Mouse (Mus musculus) retina, postnatal 1 day (tissue): ENCODE measurements around the gene Slc17a5.
"Not testable (repeated sequence)": the region's sequence is repeated elsewhere in the genome, so short reads cannot be mapped to it uniquely, and the experiment has no call there.

Experiments
- DNase-seq: peaks from one replicate; pipeline ENCODE4 v3.0.0-alpha.2; 2012

Gene Slc17a5

DNA sequence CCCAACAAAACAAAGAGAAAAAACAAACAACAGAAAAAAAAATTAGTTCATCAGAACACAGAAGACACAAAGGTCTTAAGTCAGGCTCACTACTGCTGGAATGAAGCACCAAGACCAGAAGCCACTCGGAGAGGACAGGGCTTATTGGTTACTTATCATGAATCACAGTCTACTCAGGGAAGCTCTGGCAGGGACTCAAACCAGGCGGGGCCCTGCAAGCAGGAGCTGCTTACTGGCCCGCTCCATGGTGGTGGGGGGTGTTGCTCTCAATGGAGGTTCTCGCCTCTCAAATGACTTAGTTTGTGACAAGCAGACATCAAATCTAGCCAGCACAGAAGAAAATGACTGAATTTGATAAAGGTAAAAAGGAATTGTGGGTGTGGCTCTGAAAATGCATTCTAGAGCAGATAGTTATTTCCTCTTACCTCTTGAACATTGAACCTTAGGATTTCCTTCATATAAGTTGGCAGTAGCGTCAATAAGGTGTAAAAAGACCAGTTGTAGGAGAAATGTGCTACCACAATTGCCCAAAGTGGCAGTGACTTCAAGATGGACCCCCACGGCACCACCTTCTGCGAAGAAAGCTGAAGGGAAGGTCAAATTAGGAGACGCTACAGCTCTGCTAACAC is 29.1 kb downstream of the Slc17a5 start:
- no peak for DNase-seq

DNA sequence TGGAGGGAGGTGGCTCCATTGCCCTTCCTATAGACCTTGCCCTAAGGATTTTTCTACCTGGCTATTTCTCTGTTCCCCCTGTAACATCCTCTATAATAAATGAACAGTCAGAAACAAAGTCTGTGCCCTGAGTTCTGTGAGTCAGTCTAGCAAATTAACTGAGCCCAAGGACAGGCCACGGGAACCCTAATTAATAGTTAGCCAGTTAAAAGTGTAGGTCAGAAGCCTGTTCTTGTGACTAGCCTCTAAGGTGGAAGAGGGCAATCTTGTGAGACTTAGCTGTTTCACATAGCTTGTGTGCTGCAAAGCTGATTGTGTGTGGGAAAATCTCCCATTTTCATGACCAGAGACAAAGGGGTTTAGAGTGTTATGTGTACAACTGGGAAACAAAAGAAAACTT is 30.8 kb downstream of the Slc17a5 start:
- DNase-seq = no peak

DNA sequence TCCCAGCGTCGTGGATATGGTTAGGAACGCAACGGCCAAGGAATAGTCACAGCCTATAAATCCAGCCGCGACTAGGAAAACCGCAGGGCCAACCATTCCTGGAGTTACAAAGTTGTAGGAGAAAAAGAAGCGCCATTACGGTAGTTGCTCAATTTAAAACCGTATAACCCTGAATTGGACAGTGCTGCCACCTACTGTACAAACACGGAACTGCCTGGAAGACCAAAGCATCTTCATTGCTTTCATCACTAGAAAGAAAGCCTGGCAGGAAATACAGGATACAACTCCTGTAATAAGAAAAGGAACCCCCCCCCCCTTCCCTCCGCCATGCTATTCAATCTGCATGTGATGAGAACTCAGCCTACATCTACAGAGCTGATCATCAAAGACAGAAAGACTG is 34.9 kb downstream of the Slc17a5 start:
- DNase-seq = peak; percentile 76

DNA sequence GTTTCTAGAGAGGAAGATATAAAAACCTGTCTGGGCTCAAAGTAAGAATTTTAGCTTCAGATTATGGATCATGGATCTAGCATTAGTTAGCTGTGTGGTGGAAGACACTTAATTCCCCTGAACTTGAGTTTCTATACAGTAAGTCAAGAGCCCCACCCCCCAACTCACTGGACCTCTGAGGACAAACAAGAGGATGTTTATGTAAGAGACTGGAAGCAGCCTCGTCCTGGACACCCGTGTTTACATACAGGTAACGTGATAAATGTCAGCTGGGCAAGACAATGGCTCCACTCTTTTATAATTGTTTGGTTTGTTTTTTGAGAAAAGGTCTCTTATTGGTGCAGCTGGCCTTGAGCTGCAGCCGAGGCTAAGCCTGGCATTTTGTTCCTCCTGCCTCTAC is 36.1 kb downstream of the Slc17a5 start:
- DNase-seq = no peak

DNA sequence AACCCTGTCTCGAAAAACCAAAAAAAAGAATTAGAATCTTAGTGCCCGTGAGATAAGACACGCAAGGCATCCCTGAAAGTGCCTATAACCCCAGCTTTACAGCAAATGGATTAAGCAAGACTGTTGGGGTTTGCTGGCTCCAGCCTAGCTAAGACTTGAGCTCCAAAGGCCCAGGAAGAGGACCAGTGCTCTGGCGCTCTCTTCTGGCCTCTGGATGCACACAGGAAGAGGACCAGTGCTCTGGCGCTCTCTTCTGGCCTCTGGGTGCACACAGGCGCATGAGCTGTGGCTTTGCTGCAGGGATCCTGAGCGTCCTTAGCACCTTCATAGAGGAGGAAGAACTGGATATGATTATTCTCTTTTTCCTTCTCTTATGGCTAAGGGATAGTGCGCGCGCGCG is 40.1 kb downstream of the Slc17a5 start:
- DNase-seq = no peak

DNA sequence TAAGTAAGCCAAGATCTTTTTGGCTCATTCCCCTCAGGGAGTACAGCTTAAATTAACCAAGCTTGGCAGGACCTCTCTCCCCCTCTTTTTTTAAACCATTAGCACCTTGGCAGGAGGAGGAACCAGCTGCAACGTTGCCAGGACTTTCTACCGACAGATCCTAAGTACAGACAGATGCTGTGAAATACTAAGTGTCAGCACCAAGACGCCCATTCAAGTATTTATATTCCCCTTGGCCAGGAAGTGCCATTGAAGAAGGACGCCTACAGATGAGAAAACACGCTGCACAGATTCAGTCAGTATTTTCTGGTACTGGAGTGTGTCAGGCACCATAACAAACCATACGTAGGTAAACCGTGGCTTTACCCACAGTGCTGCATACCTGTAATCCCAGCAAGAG is 40.9 kb downstream of the Slc17a5 start:
- DNase-seq = no peak

DNA sequence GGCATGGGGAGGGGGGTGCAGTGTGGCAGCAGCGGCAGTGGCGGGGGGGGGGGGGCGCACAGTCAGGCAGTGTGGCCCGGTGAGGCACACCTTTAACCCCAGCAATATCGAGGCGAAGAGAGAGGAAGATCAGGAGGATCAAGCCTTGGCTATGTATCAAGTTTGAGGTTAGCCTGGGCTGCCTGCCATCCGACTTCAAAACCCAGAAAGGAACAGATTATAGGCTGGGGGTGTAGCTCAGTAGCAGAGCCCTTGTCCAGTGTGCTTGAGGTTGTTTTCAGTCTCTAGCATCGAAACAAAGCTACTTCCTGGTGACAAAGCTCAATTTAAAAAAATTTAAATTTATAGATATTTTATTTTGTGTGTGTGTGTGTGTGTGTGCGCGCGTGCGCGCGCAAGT is 46.1 kb downstream of the Slc17a5 start:
- DNase-seq = no peak

DNA sequence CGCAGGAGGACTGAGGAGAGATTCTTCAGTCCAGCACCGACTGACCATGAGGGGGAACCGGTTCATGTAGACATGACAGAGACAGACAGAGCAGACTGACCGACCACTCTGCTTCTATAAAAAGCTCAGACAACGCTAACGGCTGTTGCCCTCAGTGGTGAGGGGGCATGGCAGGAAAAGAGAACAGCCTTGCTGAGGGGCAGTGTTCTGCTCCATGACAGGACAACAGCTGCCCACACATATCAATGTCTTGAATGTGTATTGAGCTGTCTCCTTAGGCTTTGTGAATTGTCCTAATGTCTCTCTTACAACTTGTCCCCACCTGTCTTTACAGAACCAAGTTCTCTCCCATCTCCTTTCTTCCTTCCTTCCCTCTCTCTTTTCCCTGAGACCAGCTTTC is 49.4 kb downstream of the Slc17a5 start:
- peak; percentile 12 for DNase-seq

DNA sequence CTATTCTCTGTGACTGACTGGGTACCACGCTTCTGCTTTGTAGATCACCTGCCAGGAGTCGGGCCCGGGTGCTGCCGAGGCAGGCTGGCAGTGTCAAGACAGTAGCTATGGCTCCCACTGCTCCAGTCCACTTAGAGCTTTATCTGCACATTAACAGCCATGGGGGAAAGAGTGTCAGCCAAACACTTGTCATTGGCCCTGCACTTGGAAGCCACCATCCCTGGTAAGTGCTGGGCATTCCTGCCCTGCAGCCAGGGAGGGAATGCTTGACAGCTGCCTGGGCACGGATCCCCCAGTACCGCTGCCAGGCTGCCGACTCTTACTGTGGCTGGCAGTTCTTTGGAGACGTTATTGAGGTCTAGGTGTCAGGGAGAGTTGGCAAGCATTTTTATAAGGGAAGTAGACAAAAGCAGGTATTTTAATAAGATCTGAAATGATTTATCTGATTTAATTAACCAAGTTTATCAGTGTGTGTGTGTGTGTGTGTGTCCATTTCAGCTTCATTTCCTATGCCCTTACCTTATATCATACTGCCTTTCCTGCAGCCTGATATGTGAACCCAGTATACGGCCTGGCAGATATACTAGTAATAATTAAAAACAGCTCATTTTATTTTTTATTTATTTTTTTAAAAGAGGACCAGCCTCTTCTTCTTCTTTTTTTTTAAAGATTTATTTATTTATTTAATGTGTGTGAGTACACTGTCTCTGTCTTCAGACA is 50.5 kb downstream of the Slc17a5 start:
- no peak for DNase-seq

DNA sequence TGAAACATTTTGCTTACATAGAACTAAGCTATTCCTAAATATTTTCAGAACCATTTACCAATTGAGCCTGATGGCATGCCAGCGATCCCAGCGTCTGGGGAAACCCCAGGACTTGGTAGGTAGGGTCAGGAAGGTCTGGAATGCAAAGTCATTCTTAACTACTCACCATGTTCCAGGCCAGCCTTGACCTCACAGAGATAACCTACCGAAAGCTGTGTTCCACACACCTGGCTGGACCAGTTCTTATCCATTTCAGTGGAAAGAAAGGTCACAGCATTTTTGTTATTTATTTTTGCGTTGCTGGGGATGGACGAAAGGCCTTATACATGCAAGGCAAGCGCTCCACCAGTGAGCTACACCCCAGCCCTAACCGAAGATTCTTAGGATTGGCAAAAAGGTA is 53.2 kb downstream of the Slc17a5 start:
- DNase-seq = no peak

DNA sequence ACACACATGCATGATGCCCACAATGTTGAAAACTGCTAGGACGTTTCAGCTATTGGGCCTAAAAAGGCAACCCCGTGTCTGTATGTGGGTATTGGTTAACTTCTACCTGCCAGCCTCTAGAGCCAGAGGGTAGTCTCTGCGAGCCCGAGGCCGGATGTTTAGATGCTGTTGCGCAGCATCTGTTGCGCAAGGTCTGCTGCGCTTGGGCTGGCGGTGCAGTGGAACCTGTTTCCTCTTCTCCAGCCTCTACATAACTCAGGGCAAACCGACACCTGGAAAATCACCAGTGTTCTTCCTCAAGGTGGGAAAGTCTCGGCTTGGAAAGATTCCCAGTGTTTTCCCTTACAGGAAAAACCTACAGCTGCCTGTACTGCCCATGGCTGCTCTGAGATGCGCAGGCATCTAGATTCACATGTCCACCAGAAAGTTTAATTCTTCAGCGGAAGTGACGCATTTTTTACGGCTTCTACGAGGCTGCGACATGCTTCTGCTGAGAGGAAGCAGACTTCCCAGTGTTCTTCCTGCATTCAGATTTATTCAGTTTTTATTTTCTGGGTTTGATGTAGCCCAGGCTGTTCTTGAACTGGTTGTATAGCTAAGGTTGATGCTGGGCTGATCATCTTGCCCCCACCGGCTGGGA is 54.4 kb downstream of the Slc17a5 start:
- DNase-seq = no peak

DNA sequence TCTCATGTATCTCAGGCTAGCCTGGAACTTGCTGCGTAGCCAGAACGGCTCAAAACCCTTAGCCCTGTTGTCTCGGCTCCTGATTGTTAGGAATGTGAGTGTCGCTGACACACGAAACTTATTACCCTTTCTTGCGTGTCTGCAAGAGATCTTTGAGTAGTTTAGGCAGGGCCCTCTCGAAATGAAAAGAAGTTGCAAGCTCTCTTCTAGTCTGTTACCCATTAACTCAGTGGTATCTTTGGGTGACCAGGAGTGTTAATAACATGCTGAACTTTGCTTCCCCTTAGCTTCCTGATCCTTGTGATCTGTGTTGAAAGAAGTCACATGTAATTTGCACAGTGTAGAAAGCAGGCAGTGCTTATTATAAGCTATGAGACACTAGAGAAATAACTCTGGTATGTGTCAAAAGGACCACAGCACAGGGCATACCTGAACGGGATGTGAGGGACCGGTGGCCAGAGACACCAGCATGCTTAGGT is 55.5 kb downstream of the Slc17a5 start:
- DNase-seq = no peak

DNA sequence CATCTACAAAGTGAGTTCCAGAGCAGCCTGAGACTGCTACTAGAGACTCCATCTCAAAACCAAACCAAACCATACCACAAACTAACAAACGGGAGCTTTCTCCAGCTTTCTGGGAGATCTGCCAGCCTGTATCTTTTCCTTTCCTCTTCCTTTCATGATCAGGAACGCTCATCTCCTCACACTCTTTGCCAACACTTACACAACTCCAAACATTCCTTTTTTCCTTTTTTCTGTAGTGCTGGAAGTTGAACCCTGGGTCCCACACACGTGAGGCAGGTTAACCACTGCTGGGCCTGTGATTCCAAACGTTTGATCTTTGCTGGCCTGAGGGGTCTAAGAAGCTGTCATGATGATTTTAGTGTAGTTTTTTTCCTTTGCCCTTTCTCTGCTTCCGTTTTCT is 56.0 kb downstream of the Slc17a5 start:
- no peak for DNase-seq

DNA sequence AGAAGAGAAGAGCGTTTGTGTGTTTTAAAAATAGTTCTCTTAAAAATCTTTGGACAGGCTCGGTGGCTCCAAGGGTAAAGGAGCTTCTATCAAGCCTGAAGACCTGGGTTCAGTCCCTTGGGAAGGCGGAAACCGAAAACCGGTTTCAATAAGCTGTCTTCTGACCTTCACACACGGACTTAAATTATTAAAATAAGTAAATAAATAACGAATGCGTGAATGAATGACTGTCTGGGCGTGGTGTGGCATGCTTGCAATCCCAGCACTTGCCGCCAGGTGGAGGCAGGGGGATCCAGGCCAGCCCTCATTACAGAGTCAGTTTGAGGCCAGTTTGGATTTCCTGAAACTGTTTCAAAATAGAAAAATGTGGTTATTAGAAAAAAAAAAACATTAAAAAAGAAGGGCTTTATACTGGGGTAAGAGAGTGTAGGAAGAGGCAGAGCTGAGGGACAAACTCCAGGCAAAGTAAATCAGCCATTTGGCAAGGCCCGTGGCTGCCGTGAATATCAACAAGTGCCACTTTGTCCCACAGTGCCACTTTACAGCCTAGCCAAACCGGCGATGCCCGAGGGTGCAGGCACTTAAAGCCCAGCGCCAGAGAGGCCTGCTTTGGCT is 60.0 kb downstream of the Slc17a5 start:
- DNase-seq = peak; percentile 80

DNA sequence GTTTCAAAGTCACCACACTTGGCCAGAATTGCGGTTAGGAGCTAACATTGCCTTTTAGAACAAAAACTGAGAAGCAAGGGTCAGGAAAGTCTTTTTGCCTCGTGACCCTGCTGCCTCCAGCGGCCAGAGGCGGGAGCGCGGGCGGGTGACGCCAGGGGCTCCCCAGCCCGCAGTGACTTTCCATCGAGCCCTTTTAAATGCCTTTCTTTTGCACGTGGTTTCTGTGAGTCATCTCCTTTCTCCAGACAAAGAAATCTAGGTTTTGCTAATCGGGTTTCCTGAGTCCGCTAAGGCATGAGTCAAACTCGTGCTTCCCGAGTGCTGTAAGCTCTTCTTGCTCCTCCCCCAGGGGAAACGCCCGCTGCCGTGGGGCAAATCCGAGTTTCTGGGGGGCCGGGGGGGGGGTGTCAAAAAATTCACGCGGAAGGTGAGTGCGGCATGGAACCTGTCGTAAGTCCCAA is 60.5 kb downstream of the Slc17a5 start:
- peak; percentile 83 for DNase-seq

DNA sequence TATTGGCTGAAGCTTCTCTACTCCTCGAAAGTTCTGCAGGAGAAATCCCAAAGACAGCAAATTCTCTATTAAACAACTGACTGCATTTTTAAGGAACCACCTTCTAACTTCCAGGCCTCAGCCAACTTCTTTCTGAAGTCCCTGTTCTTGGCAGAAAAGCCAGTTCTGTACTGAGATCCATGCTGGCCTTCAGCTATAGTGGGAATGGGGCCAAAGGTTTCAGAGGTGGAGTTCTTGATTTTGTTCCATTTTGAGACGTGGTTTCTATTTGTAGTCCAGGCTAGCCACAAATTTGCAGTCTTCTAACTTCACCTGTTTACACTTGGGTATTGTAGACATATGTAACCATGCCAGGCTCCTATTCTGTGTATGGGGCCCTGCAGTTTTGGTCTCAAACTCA is 61.6 kb downstream of the Slc17a5 start:
- DNase-seq = no peak

DNA sequence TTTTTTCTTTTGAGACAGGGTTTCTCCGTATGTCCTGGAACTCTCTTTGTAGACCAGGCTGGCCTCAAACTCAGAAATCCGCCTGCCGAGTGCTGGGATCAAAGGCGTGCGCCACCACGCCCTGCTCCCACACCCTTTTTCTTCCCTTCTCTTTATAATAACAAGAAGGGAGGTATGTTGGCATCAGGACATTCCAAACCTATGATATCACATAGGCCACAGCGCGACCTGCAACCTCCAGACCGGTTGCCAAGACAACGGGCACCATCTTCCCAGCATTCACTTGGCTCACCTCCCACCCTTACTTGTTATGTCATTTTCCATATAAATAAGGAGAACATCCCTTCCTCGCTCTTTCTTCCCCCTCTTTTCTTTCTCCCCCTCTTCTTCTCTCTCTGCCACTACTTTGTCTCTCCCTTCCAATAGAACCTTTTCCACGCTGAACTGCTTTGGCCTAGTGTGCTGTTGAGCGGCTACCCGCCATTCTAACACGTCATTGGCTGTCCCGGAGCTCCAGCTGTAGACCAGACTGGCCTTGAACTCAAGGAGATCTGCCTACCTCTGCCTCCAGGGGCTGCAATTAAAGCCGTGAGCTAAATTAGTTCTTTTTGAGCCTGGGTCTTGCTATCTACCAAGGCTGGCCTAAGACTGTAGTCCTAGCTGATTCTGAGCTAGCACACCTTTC is 62.2 kb downstream of the Slc17a5 start:
- DNase-seq = no peak

DNA sequence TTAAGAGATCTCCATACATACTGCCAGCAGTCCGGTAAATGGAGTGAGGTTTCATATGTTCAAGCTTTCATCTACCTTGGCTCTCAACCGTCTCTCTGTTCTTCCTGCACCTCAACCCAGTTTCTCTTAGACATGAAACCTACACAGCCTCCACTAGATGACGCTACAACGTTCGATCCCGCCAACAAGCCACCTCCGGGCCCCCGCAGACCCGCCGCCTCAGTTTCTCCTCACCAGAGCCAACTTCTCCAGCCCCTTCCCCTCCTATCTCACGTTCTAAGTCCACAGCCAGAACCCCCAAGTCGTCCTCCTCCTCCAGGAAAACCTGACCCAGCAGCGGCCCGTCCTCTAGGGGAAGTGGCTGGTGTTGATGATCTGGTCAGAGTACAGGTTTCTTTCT is 66.2 kb downstream of the Slc17a5 start:
- peak; percentile 57 for DNase-seq

DNA sequence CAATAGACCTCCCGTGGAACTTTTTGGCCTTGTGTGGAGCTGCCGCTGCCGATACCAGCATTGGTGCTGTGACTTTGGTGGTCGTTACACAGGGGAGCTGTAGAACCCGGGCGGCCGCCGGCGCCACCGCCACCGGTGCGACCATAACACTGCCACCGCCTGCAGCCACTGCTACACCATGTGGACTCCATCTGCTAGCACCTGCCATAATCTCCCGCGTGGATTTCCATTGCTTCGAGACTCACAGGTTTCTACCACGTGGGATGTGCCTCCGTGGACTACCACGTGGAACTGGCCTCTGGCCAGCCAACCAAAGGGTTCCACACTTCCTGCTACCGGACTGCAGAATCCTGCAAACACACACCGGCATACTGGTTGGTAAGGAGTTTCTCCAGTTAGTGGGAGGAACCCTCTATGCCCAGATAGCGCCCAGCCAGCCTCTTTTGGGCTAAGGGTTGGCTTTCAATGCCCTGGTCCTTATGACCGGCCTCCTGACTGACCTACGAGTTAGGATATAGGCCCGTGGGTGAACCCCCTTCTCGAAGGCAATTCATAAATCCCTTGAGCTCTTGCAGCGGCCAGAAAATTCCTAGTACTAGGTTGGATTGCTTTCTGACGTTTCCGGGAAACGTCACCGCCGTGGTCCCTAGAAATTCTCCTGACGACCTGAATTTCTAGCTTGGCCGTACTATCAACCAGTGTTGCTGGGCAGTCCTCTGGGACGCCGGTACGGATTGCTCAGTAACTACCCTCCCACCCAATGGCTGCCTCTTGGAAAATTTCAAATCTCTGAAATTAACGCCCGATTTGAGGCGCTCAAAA is 66.8 kb downstream of the Slc17a5 start:
- peak; percentile 80 for DNase-seq

DNA sequence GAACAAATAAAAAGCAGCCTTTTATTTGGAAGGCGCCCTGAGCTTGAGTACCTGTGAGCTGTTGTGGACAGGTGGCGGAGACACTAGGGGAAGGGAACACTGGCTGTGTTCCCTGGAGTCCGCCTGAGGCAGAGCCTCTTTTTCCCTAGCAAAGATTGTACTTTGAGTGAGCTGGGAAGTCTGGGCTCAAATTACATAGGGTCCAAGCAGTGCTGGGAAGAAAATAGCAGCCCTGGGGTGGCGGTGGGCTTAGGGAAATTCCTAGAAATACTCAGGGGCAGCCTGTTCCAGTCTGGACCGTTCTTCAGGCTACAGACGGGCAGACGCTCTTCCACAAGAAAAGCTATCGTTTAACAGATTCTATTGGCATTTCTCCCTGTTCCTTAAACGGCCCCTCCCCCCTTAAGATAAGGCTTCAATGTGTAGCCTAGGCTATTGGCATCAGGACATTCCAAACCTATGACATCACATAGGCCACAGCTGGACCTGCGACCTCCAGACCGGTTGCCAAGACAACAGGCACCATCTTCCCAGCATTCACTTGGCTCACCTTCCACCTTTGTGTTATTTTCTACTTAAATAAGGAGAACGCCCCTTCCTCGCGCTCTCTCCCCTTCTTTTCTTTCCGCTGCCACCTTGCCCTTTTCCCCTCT is 67.6 kb downstream of the Slc17a5 start:
- peak; percentile 91 for DNase-seq

DNA sequence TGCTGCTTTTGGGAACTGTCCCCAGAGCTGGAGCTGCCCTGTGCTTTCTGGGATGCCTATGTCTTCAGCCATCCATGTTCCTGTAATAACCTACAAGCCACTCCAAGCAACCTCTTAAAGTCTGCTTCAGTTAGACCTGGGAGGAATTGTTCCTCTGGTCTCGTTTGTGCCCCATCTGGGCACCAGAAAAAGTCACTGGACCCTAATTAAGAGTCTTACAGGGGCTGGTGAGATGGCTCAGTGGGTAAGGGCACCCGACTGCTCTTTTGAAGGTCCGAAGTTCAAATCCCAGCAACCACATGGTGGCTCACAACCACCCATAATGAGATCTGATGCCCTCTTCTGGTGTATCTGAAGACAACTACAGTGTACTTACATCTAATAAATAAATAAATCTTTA is 70.6 kb downstream of the Slc17a5 start:
- not testable (repeated sequence) for DNase-seq

DNA sequence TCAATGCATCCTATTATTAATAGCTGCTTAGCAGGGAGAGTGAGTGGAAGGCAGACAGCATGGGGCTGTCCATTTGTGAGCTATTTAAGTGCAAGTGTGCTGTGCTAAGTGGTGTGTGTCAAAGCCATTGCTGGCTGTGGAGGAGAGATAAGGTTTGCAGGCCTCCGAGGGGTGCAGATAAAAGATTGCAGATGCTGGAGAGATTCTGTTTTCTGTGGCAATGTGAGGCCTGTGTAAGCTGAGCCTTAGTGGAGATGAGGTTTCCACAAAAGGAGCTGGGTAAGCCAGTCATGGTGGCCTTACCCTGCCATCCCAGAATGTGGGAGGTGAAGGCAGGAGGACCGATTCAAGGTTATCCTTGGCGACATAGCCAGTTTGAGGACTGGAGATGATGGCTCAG is 71.7 kb downstream of the Slc17a5 start:
- DNase-seq = no peak
